Mouse (Mus musculus): ENCODE measurements at regions not wholly inside any gene's neighbourhood (a gene's known extent, or its start where the extent isn't known, plus 50 kb on each side); places are given as distances from the start of the nearest gene placed in this dataset.

DNA sequence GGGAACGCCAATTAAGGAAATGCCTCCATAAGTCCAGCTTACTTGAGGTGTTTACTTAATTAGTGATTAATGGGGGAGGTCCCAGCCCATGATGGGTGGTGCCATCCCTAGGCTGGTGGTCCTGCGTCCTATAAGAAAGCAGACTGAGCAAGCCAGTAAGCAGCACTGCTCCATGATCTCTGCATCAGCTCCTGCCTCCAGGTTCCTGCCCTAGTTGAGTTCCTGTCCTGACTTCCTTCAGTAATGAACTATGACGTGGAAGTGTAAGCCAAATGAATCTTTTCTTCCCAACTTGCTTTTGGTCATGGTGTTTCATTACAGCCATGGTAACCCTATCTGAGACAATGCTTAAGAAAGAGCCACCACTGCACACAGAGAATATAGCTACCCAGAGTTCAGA, 231.2 kb upstream of the 4930535I16Rik start:
- Histone ChIP-seq H3K4me3 (ENCODE audit: insufficient read depth, poor library complexity, severe bottlenecking) (no peak overlapping the region), H3K36me3 (ENCODE audit: control insufficient read depth, insufficient read depth) (no peaks in the 10 kb centered on the region), H3K79me2 (ENCODE audit: control insufficient read depth, insufficient read depth) (no peaks in the 10 kb centered on the region), H3K79me3 (ENCODE audit: low read depth) (no peaks in the 10 kb centered on the region), H3ac (ENCODE audit: control insufficient read depth, insufficient read length, low read depth) (no peak overlapping the region), H3K27me3 (ENCODE audit: control insufficient read depth, insufficient read depth, insufficient read length) (peaks cover 6% of the 10 kb centered on the region)
- no peak for TF ChIP-seq USF1 (IDR thresholded peaks at IDR 0.05; ENCODE audit: low read depth)
- no peak for TF ChIP-seq MAX (IDR thresholded peaks at IDR 0.05)
- no peak for TF ChIP-seq MYOD1 (IDR thresholded peaks at IDR 0.05; ENCODE audit: control insufficient read depth, insufficient read length, low read depth)
- no peak for TF ChIP-seq FOSL1 (IDR thresholded peaks at IDR 0.05; ENCODE audit: insufficient read depth, low read length, poor library complexity, severe bottlenecking)
- TF ChIP-seq CTCF (IDR thresholded peaks at IDR 0.05; ENCODE audit: control insufficient read depth, insufficient read depth, insufficient read length), result no peak
- no peak for TF ChIP-seq CEBPB (IDR thresholded peaks at IDR 0.05; ENCODE audit: low read depth)
- no peak for TF ChIP-seq MYOG (IDR thresholded peaks at IDR 0.05; ENCODE audit: control insufficient read depth, extremely low read depth, insufficient read length)

DNA sequence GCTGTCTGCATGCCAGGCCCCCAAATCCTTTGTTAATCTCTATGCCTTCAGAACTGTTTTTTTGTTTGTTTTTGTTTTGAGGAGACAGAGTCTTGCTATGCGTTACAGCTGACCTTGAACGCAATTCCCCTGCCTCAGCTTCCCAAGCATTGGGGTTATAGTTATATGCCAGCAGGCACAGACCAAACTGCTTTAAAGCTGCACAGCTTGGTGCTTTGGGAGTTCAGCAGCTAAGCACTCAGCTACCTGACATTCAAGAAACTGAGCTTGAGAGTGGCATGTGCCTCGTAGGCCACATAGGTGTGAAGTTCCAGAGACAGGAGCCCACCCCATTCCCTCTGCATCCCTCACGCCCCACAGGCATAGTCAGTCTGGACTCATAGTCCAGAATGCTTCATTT, 229.5 kb upstream of the 4930535I16Rik start:
- Histone ChIP-seq H3K4me3 (ENCODE audit: insufficient read depth, poor library complexity, severe bottlenecking) (no peak overlapping the region), H3K79me2 (ENCODE audit: control insufficient read depth, insufficient read depth) (no peaks in the 10 kb centered on the region), H3K36me3 (ENCODE audit: control insufficient read depth, insufficient read depth) (no peaks in the 10 kb centered on the region), H3K79me3 (ENCODE audit: low read depth) (no peaks in the 10 kb centered on the region), H3ac (ENCODE audit: control insufficient read depth, insufficient read length, low read depth) (no peak overlapping the region), H3K27me3 (ENCODE audit: control insufficient read depth, insufficient read depth, insufficient read length) (peaks cover 6% of the 10 kb centered on the region)
- TF ChIP-seq CEBPB (IDR thresholded peaks at IDR 0.05; ENCODE audit: low read depth) (no peak), MYOG (IDR thresholded peaks at IDR 0.05; ENCODE audit: control insufficient read depth, extremely low read depth, insufficient read length) (no peak), MYOD1 (IDR thresholded peaks at IDR 0.05; ENCODE audit: control insufficient read depth, insufficient read length, low read depth) (no peak), USF1 (IDR thresholded peaks at IDR 0.05; ENCODE audit: low read depth) (no peak), FOSL1 (IDR thresholded peaks at IDR 0.05; ENCODE audit: insufficient read depth, low read length, poor library complexity, severe bottlenecking) (no peak), MAX (IDR thresholded peaks at IDR 0.05) (no peak), CTCF (IDR thresholded peaks at IDR 0.05; ENCODE audit: control insufficient read depth, insufficient read depth, insufficient read length) (no peak)

- no peak for TF ChIP-seq MYOG (IDR thresholded peaks at IDR 0.05; ENCODE audit: control insufficient read depth, extremely low read depth, insufficient read length)
- TF ChIP-seq MAX (IDR thresholded peaks at IDR 0.05), result no peak
- no peak for TF ChIP-seq USF1 (IDR thresholded peaks at IDR 0.05; ENCODE audit: low read depth)
Measured at GRCm38 (mm10) chr4:124146135-124146534, 228.3 kb upstream of the 4930535I16Rik start.

DNA sequence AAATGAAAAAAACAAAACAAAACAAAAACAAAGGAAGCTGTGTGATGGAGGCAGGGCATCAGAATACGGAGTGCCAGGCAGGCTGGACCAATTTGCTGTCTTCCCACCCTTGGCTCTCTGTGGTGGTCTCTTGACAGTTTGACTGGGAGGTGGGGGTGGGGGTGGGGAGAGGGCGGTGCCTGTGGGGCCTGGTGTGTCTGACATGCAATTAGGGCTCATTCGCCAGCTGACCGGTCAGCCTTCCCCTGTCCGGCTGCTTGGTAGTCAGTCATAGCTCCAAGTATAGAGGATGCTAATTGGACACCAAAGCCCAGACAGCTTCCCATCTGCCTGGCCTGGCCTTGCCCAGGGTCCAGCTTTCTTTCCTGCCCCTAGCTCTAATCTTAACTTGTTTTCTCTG, 225.8 kb upstream of the 4930535I16Rik start:
- Histone ChIP-seq H3K79me3 (ENCODE audit: low read depth) (no peaks in the 10 kb centered on the region), H3ac (ENCODE audit: control insufficient read depth, insufficient read length, low read depth) (no peak overlapping the region), H3K36me3 (ENCODE audit: control insufficient read depth, insufficient read depth) (no peaks in the 10 kb centered on the region), H3K4me3 (ENCODE audit: insufficient read depth, poor library complexity, severe bottlenecking) (no peak overlapping the region), H3K79me2 (ENCODE audit: control insufficient read depth, insufficient read depth) (no peaks in the 10 kb centered on the region), H3K27me3 (ENCODE audit: control insufficient read depth, insufficient read depth, insufficient read length) (no peaks in the 10 kb centered on the region)
- TF ChIP-seq CEBPB (IDR thresholded peaks at IDR 0.05; ENCODE audit: low read depth), result no peak
- TF ChIP-seq FOSL1 (IDR thresholded peaks at IDR 0.05; ENCODE audit: insufficient read depth, low read length, poor library complexity, severe bottlenecking), result no peak

More at GRCm38 (mm10) chr4:124146135-124146534, 228.3 kb upstream of the 4930535I16Rik start:
- H3K36me3 ChIP-seq (ENCODE audit: control insufficient read depth, insufficient read depth), result no peaks in the 10 kb centered on the region
- H3ac ChIP-seq (ENCODE audit: control insufficient read depth, insufficient read length, low read depth), result no peak overlapping the region
- no peak overlapping the region for H3K4me3 ChIP-seq (ENCODE audit: insufficient read depth, poor library complexity, severe bottlenecking)
- no peaks in the 10 kb centered on the region for H3K79me3 ChIP-seq (ENCODE audit: low read depth)
- H3K27me3 ChIP-seq (ENCODE audit: control insufficient read depth, insufficient read depth, insufficient read length), result peaks cover 6% of the 10 kb centered on the region
- H3K79me2 ChIP-seq (ENCODE audit: control insufficient read depth, insufficient read depth), result no peaks in the 10 kb centered on the region

GRCm38 (mm10) chr4:124143226-124143625, 225.4 kb upstream of the 4930535I16Rik start:
- Histone ChIP-seq H3K36me3 (ENCODE audit: control insufficient read depth, insufficient read depth) (no peaks in the 10 kb centered on the region), H3K27me3 (ENCODE audit: control insufficient read depth, insufficient read depth, insufficient read length) (peaks cover 3% of the 10 kb centered on the region), H3K79me3 (ENCODE audit: low read depth) (no peaks in the 10 kb centered on the region), H3ac (ENCODE audit: control insufficient read depth, insufficient read length, low read depth) (no peak overlapping the region), H3K79me2 (ENCODE audit: control insufficient read depth, insufficient read depth) (no peaks in the 10 kb centered on the region), H3K4me3 (ENCODE audit: insufficient read depth, poor library complexity, severe bottlenecking) (no peak overlapping the region)
- no peak for TF ChIP-seq MYOG (IDR thresholded peaks at IDR 0.05; ENCODE audit: control insufficient read depth, extremely low read depth, insufficient read length)

- Histone ChIP-seq H3K4me3 (ENCODE audit: insufficient read depth, poor library complexity, severe bottlenecking) (no peak overlapping the region), H3K79me3 (ENCODE audit: low read depth) (no peaks in the 10 kb centered on the region), H3K27me3 (ENCODE audit: control insufficient read depth, insufficient read depth, insufficient read length) (peaks cover 6% of the 10 kb centered on the region), H3K36me3 (ENCODE audit: control insufficient read depth, insufficient read depth) (no peaks in the 10 kb centered on the region), H3K79me2 (ENCODE audit: control insufficient read depth, insufficient read depth) (no peaks in the 10 kb centered on the region), H3ac (ENCODE audit: control insufficient read depth, insufficient read length, low read depth) (no peak overlapping the region)
- TF ChIP-seq CTCF (IDR thresholded peaks at IDR 0.05; ENCODE audit: control insufficient read depth, insufficient read depth, insufficient read length), result peak; percentile 19
- TF ChIP-seq MYOG (IDR thresholded peaks at IDR 0.05; ENCODE audit: control insufficient read depth, extremely low read depth, insufficient read length), result no peak
- no peak for TF ChIP-seq FOSL1 (IDR thresholded peaks at IDR 0.05; ENCODE audit: insufficient read depth, low read length, poor library complexity, severe bottlenecking)
Measured at GRCm38 (mm10) chr4:124142083-124142482, 224.3 kb upstream of the 4930535I16Rik start.

GRCm38 (mm10) chr4:124135165-124135470, 217.3 kb upstream of the 4930535I16Rik start:
- peaks cover 8% of the 10 kb centered on the region for H3K27me3 ChIP-seq (ENCODE audit: control insufficient read depth, insufficient read depth, insufficient read length)
- no peaks in the 10 kb centered on the region for H3K79me2 ChIP-seq (ENCODE audit: control insufficient read depth, insufficient read depth)
- H3ac ChIP-seq (ENCODE audit: control insufficient read depth, insufficient read length, low read depth), result no peak overlapping the region
- no peak for TF ChIP-seq CEBPB (IDR thresholded peaks at IDR 0.05; ENCODE audit: low read depth)
- no peak for TF ChIP-seq FOSL1 (IDR thresholded peaks at IDR 0.05; ENCODE audit: insufficient read depth, low read length, poor library complexity, severe bottlenecking)
- TF ChIP-seq MAX (IDR thresholded peaks at IDR 0.05), result no peak
- TF ChIP-seq MYOD1 (IDR thresholded peaks at IDR 0.05; ENCODE audit: control insufficient read depth, insufficient read length, low read depth), result no peak
- TF ChIP-seq USF1 (IDR thresholded peaks at IDR 0.05; ENCODE audit: low read depth), result no peak
- no peak for TF ChIP-seq MYOG (IDR thresholded peaks at IDR 0.05; ENCODE audit: control insufficient read depth, extremely low read depth, insufficient read length)
- TF ChIP-seq CTCF (IDR thresholded peaks at IDR 0.05; ENCODE audit: control insufficient read depth, insufficient read depth, insufficient read length), result no peak
- no peak overlapping the region for H3K4me3 ChIP-seq (ENCODE audit: insufficient read depth, poor library complexity, severe bottlenecking)
- H3K79me3 ChIP-seq (ENCODE audit: low read depth), result no peaks in the 10 kb centered on the region
- no peaks in the 10 kb centered on the region for H3K36me3 ChIP-seq (ENCODE audit: control insufficient read depth, insufficient read depth)

All from C2C12 (cell line).